Mouse (Mus musculus): ENCODE data around the gene Psmb6. TPM values are rescaled to one million over a fixed set of nuclear protein-coding genes. Genes with fewer than 3 reads are reported as not detected.
A peak's percentile ranks its signal among the peaks of the same experiment; 100 is the strongest.
"Not testable (repeated sequence)": the region's sequence is repeated elsewhere in the genome, so short reads cannot be mapped to it uniquely, and the experiment has no call there.

The Psmb6 gene
- polyA plus RNA-seq, 1 experiment from 2014 or later = 744 TPM

- no peak overlapping the region for H3K27ac ChIP-seq (replicated peaks; ENCODE audit: low read depth, low read length)
- no peak overlapping the region for H3K9ac ChIP-seq (replicated peaks; ENCODE audit: low read length)
- ATAC-seq (ENCODE audit: low FRiP score, low TSS enrichment) (no peak), DNase-seq (no peak)
- H3K4me3 ChIP-seq (replicated peaks; ENCODE audit: low read depth, low read length) = no peak overlapping the region
- H3K27me3 ChIP-seq (ENCODE audit: control insufficient read depth, insufficient read depth, low read length) = no peaks in the 10 kb centered on the region
- no peak overlapping the region for H3K4me2 ChIP-seq (ENCODE audit: low read length)
- no peaks in the 10 kb centered on the region for H3K9me3 ChIP-seq (ENCODE audit: control insufficient read depth, low read length)
- peaks cover 7% of the 10 kb centered on the region; the same call in 1 of the 2 replicates for H3K4me1 ChIP-seq (ENCODE audit: control insufficient read depth, insufficient read depth, low read length)
- WGBS = 92% methylated on average over 7 of the region's 7 CpGs
- peaks cover 28% of the 10 kb centered on the region for H3K36me3 ChIP-seq (ENCODE audit: control insufficient read depth, insufficient read depth, low read length)
Measured at GRCm38 (mm10) chr11:70528610-70529009, 3.4 kb downstream of the Psmb6 start.

- H3K27me3 ChIP-seq (ENCODE audit: control insufficient read depth, insufficient read depth, low read length); H3K27ac ChIP-seq (replicated peaks; ENCODE audit: low read depth, low read length); H3K9me3 ChIP-seq (ENCODE audit: control insufficient read depth, low read length); H3K4me1 ChIP-seq (ENCODE audit: control insufficient read depth, insufficient read depth, low read length); DNase-seq; H3K4me3 ChIP-seq (replicated peaks; ENCODE audit: low read depth, low read length); ATAC-seq (ENCODE audit: low FRiP score, low TSS enrichment); H3K9ac ChIP-seq (replicated peaks; ENCODE audit: low read length); H3K4me2 ChIP-seq (ENCODE audit: low read length): not testable (repeated sequence)
- 74% methylated on average over 2 of the region's 2 CpGs for WGBS
- H3K36me3 ChIP-seq (ENCODE audit: control insufficient read depth, insufficient read depth, low read length) = peaks cover 28% of the 10 kb centered on the region
Measured at GRCm38 (mm10) chr11:70531065-70531464, 5.9 kb downstream of the Psmb6 start.

GRCm38 (mm10) chr11:70532839-70533238 lies 7.7 kb downstream of the Psmb6 start, which contains the start of gene Gm40193:
TSS of gene Gm40193 (minus strand) at chr11:70532939.
- Histone ChIP-seq H3K4me3 (replicated peaks; ENCODE audit: low read depth, low read length) (no peak within 1 kb of the TSS), H3K4me2 (ENCODE audit: low read length) (no peak within 1 kb of the TSS), H3K27me3 (ENCODE audit: control insufficient read depth, insufficient read depth, low read length) (no peaks in the 10 kb centered on the region), H3K27ac (replicated peaks; ENCODE audit: low read depth, low read length) (no peak within 1 kb of the TSS), H3K9me3 (ENCODE audit: control insufficient read depth, low read length) (no peaks in the 10 kb centered on the region), H3K9ac (replicated peaks; ENCODE audit: low read length) (no peak within 1 kb of the TSS), H3K4me1 (ENCODE audit: control insufficient read depth, insufficient read depth, low read length) (no peaks in the 10 kb centered on the region), H3K36me3 (ENCODE audit: control insufficient read depth, insufficient read depth, low read length) (peaks cover 13% of the 10 kb centered on the region)
- DNase-seq (no peak), ATAC-seq (ENCODE audit: low FRiP score, low TSS enrichment) (no peak)
- WGBS = 80% methylated on average over 6 of the region's 6 CpGs

- no peak for DNase-seq
- Histone ChIP-seq H3K4me3 (replicated peaks; ENCODE audit: low read depth, low read length) (peak overlapping the region; percentile 54), H3K36me3 (ENCODE audit: control insufficient read depth, insufficient read depth, low read length) (no peaks in the 10 kb centered on the region), H3K4me1 (ENCODE audit: control insufficient read depth, insufficient read depth, low read length) (no peaks in the 10 kb centered on the region), H3K4me2 (ENCODE audit: low read length) (peak overlapping the region; percentile 72), H3K27me3 (ENCODE audit: control insufficient read depth, insufficient read depth, low read length) (peaks cover 12% of the 10 kb centered on the region; the same call in 1 of the 2 replicates), H3K27ac (replicated peaks; ENCODE audit: low read depth, low read length) (no peak overlapping the region), H3K9ac (replicated peaks; ENCODE audit: low read length) (peak overlapping the region; percentile 46; the same call in 1 of the 2 replicates), H3K9me3 (ENCODE audit: control insufficient read depth, low read length) (no peaks in the 10 kb centered on the region)
- no peak for ATAC-seq (ENCODE audit: low FRiP score, low TSS enrichment)
- WGBS = 19% methylated on average over 9 of the region's 9 CpGs
Measured at GRCm38 (mm10) chr11:70539423-70539822, 14.3 kb downstream of the Psmb6 start.

GRCm38 (mm10) chr11:70539877-70540587 lies 14.9 kb downstream of the Psmb6 start, which contains the start of gene Pld2:
TSS of gene Pld2 (plus strand) at chr11:70540064.
- peak within 1 kb of the TSS; percentile 72 for H3K4me2 ChIP-seq (ENCODE audit: low read length)
- H3K36me3 ChIP-seq (ENCODE audit: control insufficient read depth, insufficient read depth, low read length) = no peaks in the 10 kb centered on the region
- ATAC-seq (ENCODE audit: low FRiP score, low TSS enrichment) = peak; percentile 57; the same call in 1 of the 2 replicates
- H3K4me1 ChIP-seq (ENCODE audit: control insufficient read depth, insufficient read depth, low read length) = no peaks in the 10 kb centered on the region
- H3K9me3 ChIP-seq (ENCODE audit: control insufficient read depth, low read length) = no peaks in the 10 kb centered on the region
- H3K27me3 ChIP-seq (ENCODE audit: control insufficient read depth, insufficient read depth, low read length) = peaks cover 12% of the 10 kb centered on the region; the same call in 1 of the 2 replicates
- WGBS = under 1% methylated on average over 64 of the region's 65 CpGs
- peak within 1 kb of the TSS; percentile 46 for H3K9ac ChIP-seq (replicated peaks; ENCODE audit: low read length)
- peak; percentile 90 for DNase-seq
- H3K4me3 ChIP-seq (replicated peaks; ENCODE audit: low read depth, low read length) = peak within 1 kb of the TSS; percentile 54
- H3K27ac ChIP-seq (replicated peaks; ENCODE audit: low read depth, low read length) = no peak within 1 kb of the TSS

- Histone ChIP-seq H3K4me1 (ENCODE audit: control insufficient read depth, insufficient read depth, low read length) (no peaks in the 10 kb centered on the region), H3K4me3 (replicated peaks; ENCODE audit: low read depth, low read length) (peak overlapping the region; percentile 54; the same call in 1 of the 2 replicates), H3K9ac (replicated peaks; ENCODE audit: low read length) (no peak overlapping the region; the same call in 1 of the 2 replicates), H3K27ac (replicated peaks; ENCODE audit: low read depth, low read length) (no peak overlapping the region), H3K4me2 (ENCODE audit: low read length) (peak overlapping the region; percentile 72), H3K27me3 (ENCODE audit: control insufficient read depth, insufficient read depth, low read length) (peaks cover 12% of the 10 kb centered on the region; the same call in 1 of the 2 replicates), H3K36me3 (ENCODE audit: control insufficient read depth, insufficient read depth, low read length) (no peaks in the 10 kb centered on the region), H3K9me3 (ENCODE audit: control insufficient read depth, low read length) (no peaks in the 10 kb centered on the region)
- DNase-seq = no peak
- ATAC-seq (ENCODE audit: low FRiP score, low TSS enrichment) = no peak
- WGBS = 91% methylated on average over 7 of the region's 7 CpGs
Measured at GRCm38 (mm10) chr11:70540928-70541327, 15.8 kb downstream of the Psmb6 start.

- 79% methylated on average over 5 of the region's 5 CpGs for WGBS
- H3K9me3 ChIP-seq (ENCODE audit: control insufficient read depth, low read length) = no peaks in the 10 kb centered on the region
- H3K4me2 ChIP-seq (ENCODE audit: low read length) = peak overlapping the region; percentile 72
- no peaks in the 10 kb centered on the region for H3K36me3 ChIP-seq (ENCODE audit: control insufficient read depth, insufficient read depth, low read length)
- ATAC-seq (ENCODE audit: low FRiP score, low TSS enrichment) = no peak
- H3K27ac ChIP-seq (replicated peaks; ENCODE audit: low read depth, low read length) = no peak overlapping the region
- H3K4me3 ChIP-seq (replicated peaks; ENCODE audit: low read depth, low read length) = no peak overlapping the region
- no peak overlapping the region for H3K9ac ChIP-seq (replicated peaks; ENCODE audit: low read length)
- DNase-seq = peak; percentile 15
- no peaks in the 10 kb centered on the region for H3K4me1 ChIP-seq (ENCODE audit: control insufficient read depth, insufficient read depth, low read length)
- peaks cover 12% of the 10 kb centered on the region; the same call in 1 of the 2 replicates for H3K27me3 ChIP-seq (ENCODE audit: control insufficient read depth, insufficient read depth, low read length)
Measured at GRCm38 (mm10) chr11:70541415-70541814, 16.2 kb downstream of the Psmb6 start.

GRCm38 (mm10) chr11:70544496-70544895 lies 19.3 kb downstream of the Psmb6 start:
- Histone ChIP-seq H3K27ac (replicated peaks; ENCODE audit: low read depth, low read length) (no peak overlapping the region), H3K9ac (replicated peaks; ENCODE audit: low read length) (no peak overlapping the region), H3K4me2 (ENCODE audit: low read length) (no peak overlapping the region), H3K4me1 (ENCODE audit: control insufficient read depth, insufficient read depth, low read length) (no peaks in the 10 kb centered on the region), H3K36me3 (ENCODE audit: control insufficient read depth, insufficient read depth, low read length) (no peaks in the 10 kb centered on the region), H3K27me3 (ENCODE audit: control insufficient read depth, insufficient read depth, low read length) (peaks cover 8% of the 10 kb centered on the region; the same call in 1 of the 2 replicates), H3K4me3 (replicated peaks; ENCODE audit: low read depth, low read length) (no peak overlapping the region), H3K9me3 (ENCODE audit: control insufficient read depth, low read length) (no peaks in the 10 kb centered on the region)
- ATAC-seq (ENCODE audit: low FRiP score, low TSS enrichment) (no peak), DNase-seq (no peak)
- WGBS = 72% methylated on average over 7 of the region's 7 CpGs

- no peak for DNase-seq
Measured at GRCm38 (mm10) chr11:70551526-70551925, 26.4 kb downstream of the Psmb6 start.

More at GRCm38 (mm10) chr11:70551526-70551925, 26.4 kb downstream of the Psmb6 start:
- ATAC-seq (ENCODE audit: low FRiP score, low TSS enrichment) = no peak
- H3K4me2 ChIP-seq (ENCODE audit: low read length) = no peak overlapping the region
- WGBS = 87% methylated on average over 8 of the region's 8 CpGs
- no peaks in the 10 kb centered on the region for H3K4me1 ChIP-seq (ENCODE audit: control insufficient read depth, insufficient read depth, low read length)
- H3K9me3 ChIP-seq (ENCODE audit: control insufficient read depth, low read length) = no peaks in the 10 kb centered on the region
- H3K4me3 ChIP-seq (replicated peaks; ENCODE audit: low read depth, low read length) = no peak overlapping the region
- H3K9ac ChIP-seq (replicated peaks; ENCODE audit: low read length) = no peak overlapping the region
- no peak overlapping the region for H3K27ac ChIP-seq (replicated peaks; ENCODE audit: low read depth, low read length)
- no peaks in the 10 kb centered on the region for H3K36me3 ChIP-seq (ENCODE audit: control insufficient read depth, insufficient read depth, low read length)
- H3K27me3 ChIP-seq (ENCODE audit: control insufficient read depth, insufficient read depth, low read length) = no peaks in the 10 kb centered on the region
